Mouse (Mus musculus) forebrain, embryonic 14.5 days (tissue): Measurements from ENCODE around the gene Mif. TPM values are rescaled to one million over a fixed set of nuclear protein-coding genes. Genes with fewer than 3 reads are reported as not detected.
"Not testable (repeated sequence)": the region's sequence is repeated elsewhere in the genome, so short reads cannot be mapped to it uniquely, and the experiment has no call there.

Source experiments
- ATAC-seq: fragments of 200-750 bp; cut with Nextera tagmentation; 2 replicates; pipeline ENCODE4 v1.8.0; 2017; ENCODE audit warnings: mild to moderate bottlenecking, moderate library complexity
- DNase-seq: peaks from one replicate; pipeline ENCODE4 v3.0.0-alpha.2; 2015; ENCODE audit warnings: low spot score
- H3K27ac ChIP-seq: fragments of 300-500 bp; sonication (generic); 2 replicates; pipeline ENCODE4 v1.5.1; 2014; ENCODE audit warnings: low read depth, mild to moderate bottlenecking, control low read depth, low read length, moderate library complexity
- H3K27me3 ChIP-seq: fragments of 300-500 bp; sonication (generic); replicated peaks from 2 replicates; pipeline ENCODE4 v1.6.1; 2014; ENCODE audit warnings: low read length, control low read depth, mixed read lengths; ENCODE audit not compliant: control insufficient read depth, insufficient read depth
- H3K36me3 ChIP-seq: fragments of 300-500 bp; sonication (generic); 2 replicates; pipeline ENCODE4 v1.6.1; 2014; ENCODE audit warnings: low read length, control low read depth; ENCODE audit not compliant: control insufficient read depth, insufficient read depth
- H3K4me1 ChIP-seq: fragments of 300-500 bp; sonication (generic); 2 replicates; pipeline ENCODE4 v1.6.1; 2014; ENCODE audit warnings: antibody characterized with exemption, low read length, control low read depth; ENCODE audit not compliant: control insufficient read depth, insufficient read depth
- H3K4me2 ChIP-seq: fragments of 300-500 bp; sonication (generic); 2 replicates; pipeline ENCODE4 v1.6.1; 2014; ENCODE audit warnings: mild to moderate bottlenecking, control low read depth, low read length
- H3K4me3 ChIP-seq: fragments of 300-500 bp; sonication (generic); 2 replicates; pipeline ENCODE4 v1.5.1; 2014; ENCODE audit warnings: low read depth, low read length, control low read depth
- H3K9ac ChIP-seq: fragments of 300-500 bp; sonication (generic); 2 replicates; pipeline ENCODE4 v1.6.1; 2014; ENCODE audit warnings: mild to moderate bottlenecking, low read length, control low read depth, moderate library complexity
- H3K9me3 ChIP-seq: fragments of 300-500 bp; sonication (generic); replicated peaks from 2 replicates; pipeline ENCODE4 v1.6.1; 2016; ENCODE audit warnings: low read length, control low read depth, mixed read lengths; ENCODE audit not compliant: control insufficient read depth
- WGBS: fragments of 180-500 bp; shearing (Covaris S2); extraction: QIAGEN DNeasy Blood & Tissue Kit; methylation state at CpG from one replicate; pipeline ENCODE4 v1.1.7; 2014; 5-methylcytosine and 5-hydroxymethylcytosine counted together
- polyA plus RNA-seq: library from polyadenylated mRNA; unstranded; fragments of >200 nt; fragmentation: Nextera tagmentation; extraction: Ambion mirVana; gene quantifications from 2 replicates; pipeline ENCODE4 v1.2.1, GENCODE M21; 2014

The Mif gene
- polyA plus RNA-seq, 1 experiment from 2014 or later: 2,306 TPM

DNA sequence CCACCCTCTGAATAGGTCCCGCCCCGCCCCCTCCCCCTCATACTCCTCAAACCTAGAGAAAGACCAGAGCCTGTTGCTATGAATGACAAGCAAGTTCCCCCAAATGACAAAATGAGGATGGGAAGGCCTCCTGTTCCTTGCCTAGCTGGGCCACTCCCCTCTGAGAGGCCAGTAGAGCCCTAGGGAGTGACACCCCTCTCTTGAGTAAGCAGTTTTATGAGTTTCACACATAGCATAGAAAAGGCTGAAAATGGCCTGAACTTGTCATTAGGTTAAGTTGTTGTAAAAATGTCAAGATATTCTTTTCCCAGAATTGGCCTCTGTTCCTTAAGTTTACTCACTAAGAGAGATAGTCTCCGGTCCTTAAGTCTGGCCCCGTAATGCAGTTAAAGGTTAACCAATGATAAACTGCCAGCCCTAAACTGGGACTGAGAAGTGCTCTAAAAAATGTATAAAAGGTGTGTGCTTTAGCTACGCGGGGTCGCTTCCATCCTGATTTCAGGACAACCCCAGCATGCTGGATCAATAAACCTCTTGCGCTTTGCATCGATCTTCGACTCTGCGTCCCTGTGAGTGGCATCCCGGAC, 7.4 kb downstream of the Mif start:
- no peaks in the 10 kb centered on the region for H3K27me3 ChIP-seq
- no peak overlapping the region for H3K4me3 ChIP-seq
- H3K9ac ChIP-seq: no peak overlapping the region
- ATAC-seq (no peak), DNase-seq (no peak)
- WGBS: 94% methylated on average over 12 of the region's 12 CpGs
- no peak overlapping the region for H3K4me2 ChIP-seq
- H3K9me3 ChIP-seq: no peaks in the 10 kb centered on the region
- H3K4me1 ChIP-seq: no peaks in the 10 kb centered on the region
- H3K27ac ChIP-seq: no peak overlapping the region
- H3K36me3 ChIP-seq: peaks cover 9% of the 10 kb centered on the region

DNA sequence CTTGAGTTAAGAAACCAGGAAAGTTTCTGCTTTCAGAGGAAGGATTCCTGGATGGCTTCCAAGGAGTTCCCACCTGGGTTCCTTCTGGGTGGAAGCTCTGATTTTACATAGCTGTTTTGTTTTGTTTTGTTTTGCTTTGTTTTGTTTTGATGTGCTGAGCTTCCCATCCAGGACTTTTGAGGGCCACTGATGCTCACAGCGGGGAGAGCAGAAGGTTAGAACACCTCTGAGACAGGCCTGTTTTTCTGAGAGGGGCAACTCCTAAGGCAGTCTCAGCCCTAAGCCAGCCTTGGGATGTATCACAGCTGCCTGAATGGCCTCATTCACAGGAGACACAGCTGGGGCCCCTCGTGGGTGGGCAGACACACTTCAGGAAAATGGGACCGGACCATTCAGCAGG, 8.4 kb downstream of the Mif start:
- no peak overlapping the region for H3K4me3 ChIP-seq
- H3K27ac ChIP-seq: no peak overlapping the region
- H3K9ac ChIP-seq: no peak overlapping the region
- WGBS: 40% methylated on average over 3 of the region's 3 CpGs
- no peak for ATAC-seq
- no peaks in the 10 kb centered on the region for H3K9me3 ChIP-seq
- DNase-seq: no peak
- H3K4me1 ChIP-seq: no peaks in the 10 kb centered on the region
- no peaks in the 10 kb centered on the region for H3K36me3 ChIP-seq
- H3K27me3 ChIP-seq: no peaks in the 10 kb centered on the region
- H3K4me2 ChIP-seq: no peak overlapping the region

DNA sequence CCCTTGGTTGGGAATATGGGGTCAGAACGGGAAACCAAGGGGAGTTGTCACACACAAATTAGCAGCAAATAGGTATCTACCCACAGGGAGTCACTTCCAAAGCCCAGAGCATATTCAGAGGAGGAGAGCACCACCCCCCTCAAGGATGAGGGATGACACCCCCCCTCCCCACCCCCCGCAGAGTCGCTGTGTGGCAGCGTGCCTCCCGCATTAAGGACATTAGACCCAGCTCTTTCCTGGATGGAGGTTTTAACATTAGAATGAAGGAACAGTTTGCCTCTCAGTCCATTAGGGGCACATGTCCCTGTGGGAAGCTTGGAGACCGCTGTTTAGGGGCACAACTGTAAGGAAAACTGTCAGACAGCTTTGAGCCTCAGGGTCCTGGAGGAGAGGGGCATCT, 9.0 kb downstream of the Mif start:
- no peak overlapping the region for H3K4me2 ChIP-seq
- no peaks in the 10 kb centered on the region for H3K36me3 ChIP-seq
- H3K4me1 ChIP-seq: no peaks in the 10 kb centered on the region
- no peak overlapping the region for H3K4me3 ChIP-seq
- WGBS: 14% methylated on average over 6 of the region's 6 CpGs
- no peak overlapping the region for H3K9ac ChIP-seq
- ATAC-seq (no peak), DNase-seq (no peak)
- H3K27ac ChIP-seq: no peak overlapping the region
- H3K27me3 ChIP-seq: no peaks in the 10 kb centered on the region
- no peaks in the 10 kb centered on the region for H3K9me3 ChIP-seq

GRCm38 (mm10) chr10:75848382-75848781, 11.7 kb downstream of the Mif start:
- Histone ChIP-seq H3K27ac (no peak overlapping the region), H3K36me3 (no peaks in the 10 kb centered on the region), H3K4me3 (no peak overlapping the region), H3K9ac (no peak overlapping the region), H3K27me3 (no peaks in the 10 kb centered on the region), H3K4me1 (no peaks in the 10 kb centered on the region), H3K9me3 (no peaks in the 10 kb centered on the region), H3K4me2 (no peak overlapping the region)
- 38% methylated on average over 3 of the region's 3 CpGs for WGBS
- DNase-seq (no peak), ATAC-seq (no peak)

- Histone ChIP-seq H3K36me3 (no peaks in the 10 kb centered on the region), H3K27ac (no peak overlapping the region), H3K9ac (no peak overlapping the region), H3K9me3 (no peaks in the 10 kb centered on the region), H3K4me2 (no peak overlapping the region), H3K4me1 (no peaks in the 10 kb centered on the region), H3K27me3 (no peaks in the 10 kb centered on the region), H3K4me3 (no peak overlapping the region)
- WGBS: 85% methylated on average over 6 of the region's 6 CpGs
- ATAC-seq (no peak), DNase-seq (no peak)
Measured at GRCm38 (mm10) chr10:75845306-75845930, 14.6 kb downstream of the Mif start.

GRCm38 (mm10) chr10:75844800-75845199, 15.2 kb downstream of the Mif start:
- Histone ChIP-seq H3K4me3 (no peak overlapping the region), H3K4me1 (no peaks in the 10 kb centered on the region), H3K27me3 (no peaks in the 10 kb centered on the region), H3K36me3 (no peaks in the 10 kb centered on the region), H3K9me3 (no peaks in the 10 kb centered on the region), H3K27ac (no peak overlapping the region), H3K4me2 (no peak overlapping the region), H3K9ac (no peak overlapping the region)
- 45% methylated on average over 1 of the region's 1 CpGs for WGBS
- DNase-seq (no peak), ATAC-seq (no peak)

DNA sequence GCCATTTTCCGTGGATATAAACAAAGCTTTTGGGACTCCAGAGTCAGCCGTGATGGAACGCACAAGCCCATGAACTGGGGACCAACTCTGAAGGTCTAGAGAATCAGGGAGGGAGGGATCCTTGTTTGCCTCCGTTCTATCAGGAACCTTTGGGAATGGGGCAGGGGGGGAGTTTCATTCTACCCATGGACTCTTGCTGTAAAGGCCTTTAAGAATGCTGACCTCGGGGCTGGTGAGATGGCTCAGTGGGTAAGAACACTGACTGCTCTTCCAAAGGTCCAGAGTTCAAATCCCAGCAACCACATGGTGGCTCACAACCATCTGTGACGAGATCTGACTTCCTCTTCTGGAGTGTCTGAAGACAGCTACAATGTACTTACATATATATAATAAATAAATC, 16.1 kb downstream of the Mif start:
- H3K27me3 ChIP-seq, H3K9ac ChIP-seq, DNase-seq, H3K4me2 ChIP-seq, H3K27ac ChIP-seq, ATAC-seq, H3K4me3 ChIP-seq, H3K9me3 ChIP-seq, H3K4me1 ChIP-seq, H3K36me3 ChIP-seq: not testable (repeated sequence)
- 85% methylated on average over 6 of the region's 6 CpGs for WGBS

GRCm38 (mm10) chr10:75839092-75839491, 20.9 kb downstream of the Mif start:
- H3K9ac ChIP-seq: no peak overlapping the region
- WGBS: 85% methylated on average over 10 of the region's 10 CpGs
- ATAC-seq (no peak), DNase-seq (no peak)
- H3K4me3 ChIP-seq: no peak overlapping the region
- no peaks in the 10 kb centered on the region for H3K36me3 ChIP-seq
- H3K4me1 ChIP-seq: peaks cover 9% of the 10 kb centered on the region; the same call in 1 of the 2 replicates
- H3K27me3 ChIP-seq: no peaks in the 10 kb centered on the region
- H3K27ac ChIP-seq: no peak overlapping the region
- no peaks in the 10 kb centered on the region for H3K9me3 ChIP-seq
- no peak overlapping the region for H3K4me2 ChIP-seq

DNA sequence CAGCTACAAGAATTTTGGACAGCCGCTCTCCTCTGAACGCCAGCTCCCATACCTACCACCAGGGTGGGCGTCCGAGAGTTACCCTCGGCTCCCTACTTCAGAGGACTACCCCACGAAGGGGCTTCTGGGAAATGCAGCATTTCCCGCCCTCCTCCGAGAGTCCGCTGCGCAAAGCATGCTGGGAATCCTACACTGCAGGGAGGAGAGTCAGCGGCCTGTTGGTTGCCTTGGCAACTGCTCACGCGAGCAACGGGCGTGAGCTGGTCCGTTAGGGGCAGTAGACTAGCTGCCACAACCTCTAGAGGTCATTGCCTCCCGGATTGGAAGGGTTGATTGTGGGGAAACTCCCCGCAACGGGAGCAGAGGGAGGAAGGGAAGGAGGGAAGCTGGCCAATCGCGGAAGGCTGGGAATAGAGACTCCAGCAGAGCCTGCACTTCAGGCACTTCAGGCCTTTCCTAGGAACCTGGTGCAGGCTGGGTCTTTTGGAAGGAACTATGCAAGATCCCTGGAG, 22.7 kb downstream of the Mif start, which contains the start of gene Gstt2:
Gene Gstt2, minus strand, starts transcription at position 177 of the 512 bp plus-strand sequence.
- H3K9ac ChIP-seq: peak within 1 kb of the TSS; percentile 50
- under 1% methylated on average over 21 of the region's 21 CpGs for WGBS
- no peaks in the 10 kb centered on the region for H3K36me3 ChIP-seq
- ATAC-seq: peak; percentile 91
- H3K27ac ChIP-seq: peak within 1 kb of the TSS; percentile 52
- H3K4me2 ChIP-seq: peak within 1 kb of the TSS; percentile 59
- DNase-seq: peak; percentile 97
- H3K4me1 ChIP-seq: peaks cover 9% of the 10 kb centered on the region; the same call in 1 of the 2 replicates
- no peaks in the 10 kb centered on the region; the same call in 1 of the 2 replicates for H3K27me3 ChIP-seq
- peak within 1 kb of the TSS; percentile 32 for H3K4me3 ChIP-seq
- H3K9me3 ChIP-seq: no peaks in the 10 kb centered on the region
